Mouse (Mus musculus) embryonic facial prominence, embryonic 14.5 days (tissue): ENCODE measurements around the gene Saxo2. TPM values are rescaled to one million over a fixed set of nuclear protein-coding genes. Genes with fewer than 3 reads are reported as not detected.

Experiments used
- ATAC-seq: fragments of 200-750 bp; cut with Nextera tagmentation; 2 replicates; pipeline ENCODE4 v1.8.0; 2017; ENCODE audit warnings: low read depth, moderate number of reproducible peaks, moderate TSS enrichment
- DNase-seq: peaks from one replicate; pipeline ENCODE4 v3.0.0-alpha.2; 2015; ENCODE audit warnings: low spot score
- H3K27ac ChIP-seq: fragments of 300-500 bp; sonication (generic); replicated peaks from 2 replicates; pipeline ENCODE4 v1.5.1; 2014; ENCODE audit warnings: low read depth, mild to moderate bottlenecking, low read length, moderate library complexity
- H3K27me3 ChIP-seq: fragments of 300-500 bp; sonication (generic); replicated peaks from 2 replicates; pipeline ENCODE4 v1.6.1; 2014; ENCODE audit warnings: low read length; ENCODE audit not compliant: control insufficient read depth, insufficient read depth
- H3K36me3 ChIP-seq: fragments of 300-500 bp; sonication (generic); 2 replicates; pipeline ENCODE4 v1.6.1; 2014; ENCODE audit warnings: low read length, mixed read lengths; ENCODE audit not compliant: control insufficient read depth, insufficient read depth
- H3K4me1 ChIP-seq: fragments of 300-500 bp; sonication (generic); 2 replicates; pipeline ENCODE4 v1.6.1; 2014; ENCODE audit warnings: antibody characterized with exemption, low read length; ENCODE audit not compliant: control insufficient read depth, insufficient read depth
- H3K4me2 ChIP-seq: fragments of 300-500 bp; sonication (generic); 2 replicates; pipeline ENCODE4 v1.6.1; 2014; ENCODE audit warnings: low read depth, mild to moderate bottlenecking, low read length, moderate library complexity, mixed read lengths
- H3K4me3 ChIP-seq: fragments of 300-500 bp; sonication (generic); 2 replicates; pipeline ENCODE4 v1.5.1; 2014; ENCODE audit warnings: low read depth, mild to moderate bottlenecking, low read length
- H3K9ac ChIP-seq: fragments of 300-500 bp; sonication (generic); 2 replicates; pipeline ENCODE4 v1.6.1; 2014; ENCODE audit warnings: low read depth, mild to moderate bottlenecking, low read length, moderate library complexity, mixed read lengths
- H3K9me3 ChIP-seq: fragments of 300-500 bp; sonication (generic); 2 replicates; pipeline ENCODE4 v1.6.1; 2016; ENCODE audit warnings: low read length; ENCODE audit not compliant: control insufficient read depth
- WGBS: fragments of 180-500 bp; shearing (Covaris S2); extraction: QIAGEN DNeasy Blood & Tissue Kit; methylation state at CpG from one replicate; pipeline ENCODE4 v1.1.7; 2014; 5-methylcytosine and 5-hydroxymethylcytosine counted together
- polyA plus RNA-seq: library from polyadenylated mRNA; unstranded; fragments of >200 nt; fragmentation: Nextera tagmentation; extraction: Ambion mirVana; gene quantifications from 2 replicates; pipeline ENCODE4 v1.2.1, GENCODE M21; 2014

Saxo2 gene
- polyA plus RNA-seq, 1 experiment from 2014 or later = 11.7 TPM

DNA sequence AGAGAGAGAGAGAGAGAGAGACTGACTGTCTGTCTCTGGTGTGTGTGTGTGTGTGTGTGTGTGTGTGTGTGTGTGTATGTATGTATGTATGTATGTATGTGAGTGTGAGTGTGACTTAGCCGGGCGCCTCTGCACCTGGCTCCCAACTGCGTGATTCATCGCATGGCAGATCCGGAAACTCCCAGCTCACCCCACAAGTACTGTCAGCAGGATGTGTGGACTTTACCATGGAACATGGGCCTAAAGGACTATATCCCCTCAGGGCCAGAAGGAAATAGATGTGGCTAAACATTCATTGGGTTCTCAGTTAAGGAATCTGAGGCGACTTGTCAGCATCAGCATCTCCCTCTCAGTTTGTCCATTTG, 735 bp upstream of the Saxo2 start:
- no peak for ATAC-seq
- Histone ChIP-seq H3K9me3 (no peaks in the 10 kb centered on the region), H3K27ac (no peak overlapping the region), H3K36me3 (0 out of 2 replicates have a peak, but pooled peaks cover 7% of the 10 kb centered on the region), H3K9ac (peak overlapping the region; percentile 71), H3K27me3 (no peaks in the 10 kb centered on the region), H3K4me1 (peaks cover 4% of the 10 kb centered on the region; the same call in 1 of the 2 replicates), H3K4me3 (peak overlapping the region; percentile 75), H3K4me2 (peak overlapping the region; percentile 72)
- DNase-seq = peak; percentile 13
- WGBS = 9% methylated on average over 6 of the region's 6 CpGs

DNA sequence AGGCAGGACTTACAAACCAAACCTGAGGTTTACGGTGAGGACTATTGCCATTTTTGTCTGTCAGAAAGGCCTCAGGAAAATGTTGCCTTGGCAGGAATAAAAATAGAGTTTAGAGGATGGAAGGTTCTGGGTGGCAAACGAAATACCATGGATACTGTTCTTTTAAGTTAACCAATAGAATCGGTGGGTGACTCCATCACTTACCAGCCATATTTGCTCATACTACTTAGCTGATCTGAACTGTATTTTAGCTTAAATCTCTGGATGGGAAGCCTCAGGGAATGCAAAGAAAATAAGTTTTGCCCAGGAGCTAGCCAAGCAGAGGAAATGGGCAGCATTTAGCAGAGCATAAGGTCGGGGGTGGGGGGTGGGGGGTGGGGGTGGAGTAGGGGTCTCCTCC, 419 bp downstream of the Saxo2 start:
- Histone ChIP-seq H3K4me1 (peaks cover 4% of the 10 kb centered on the region; the same call in 1 of the 2 replicates), H3K4me2 (peak overlapping the region; percentile 72), H3K36me3 (0 out of 2 replicates have a peak, but pooled peaks cover 7% of the 10 kb centered on the region), H3K9me3 (no peaks in the 10 kb centered on the region), H3K9ac (peak overlapping the region; percentile 71), H3K27ac (no peak overlapping the region), H3K4me3 (peak overlapping the region; percentile 75), H3K27me3 (no peaks in the 10 kb centered on the region)
- WGBS = 26% methylated on average over 4 of the region's 4 CpGs
- no peak for DNase-seq
- no peak for ATAC-seq

GRCm38 (mm10) chr7:82647183-82647582, 1.1 kb downstream of the Saxo2 start:
- H3K9me3 ChIP-seq = no peaks in the 10 kb centered on the region
- 86% methylated on average over 3 of the region's 3 CpGs for WGBS
- no peak overlapping the region for H3K27ac ChIP-seq
- peaks cover 4% of the 10 kb centered on the region; the same call in 1 of the 2 replicates for H3K4me1 ChIP-seq
- H3K9ac ChIP-seq = no peak overlapping the region
- no peak overlapping the region for H3K4me2 ChIP-seq
- ATAC-seq (no peak), DNase-seq (no peak)
- H3K4me3 ChIP-seq = no peak overlapping the region
- 0 out of 2 replicates have a peak, but pooled peaks cover 7% of the 10 kb centered on the region for H3K36me3 ChIP-seq
- H3K27me3 ChIP-seq = no peaks in the 10 kb centered on the region

GRCm38 (mm10) chr7:82625342-82625741, 23.0 kb downstream of the Saxo2 start:
- H3K4me1 ChIP-seq = no peaks in the 10 kb centered on the region
- no peak overlapping the region for H3K27ac ChIP-seq
- H3K9me3 ChIP-seq = no peaks in the 10 kb centered on the region; the same call in 1 of the 2 replicates
- 16% methylated on average over 7 of the region's 7 CpGs for WGBS
- H3K4me2 ChIP-seq = no peak overlapping the region
- no peak overlapping the region for H3K4me3 ChIP-seq
- no peaks in the 10 kb centered on the region for H3K27me3 ChIP-seq
- H3K9ac ChIP-seq = no peak overlapping the region
- no peak for ATAC-seq
- DNase-seq = peak; percentile 76
- H3K36me3 ChIP-seq = no peaks in the 10 kb centered on the region

DNA sequence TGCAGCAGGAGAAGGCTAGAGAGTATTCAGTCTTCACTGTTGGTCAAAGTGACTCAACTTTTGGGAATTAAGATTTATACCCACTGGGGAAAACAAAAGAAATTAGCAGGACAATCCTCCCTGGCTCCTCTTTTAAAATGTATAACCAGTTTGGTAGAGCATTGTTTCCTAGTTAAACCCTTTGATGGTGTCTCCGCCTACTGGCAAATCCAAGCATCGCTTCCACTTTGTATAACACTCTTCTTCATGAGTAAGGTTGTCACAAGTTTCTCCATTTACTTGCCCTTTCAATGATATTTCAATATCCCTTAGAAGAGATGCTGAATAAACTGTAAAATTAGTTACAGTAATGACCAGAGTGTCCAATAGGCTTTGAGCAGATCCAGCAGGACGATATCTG, 38.7 kb downstream of the Saxo2 start:
- H3K4me3 ChIP-seq = no peak overlapping the region
- no peak overlapping the region for H3K4me2 ChIP-seq
- no peaks in the 10 kb centered on the region for H3K4me1 ChIP-seq
- H3K27me3 ChIP-seq = no peaks in the 10 kb centered on the region
- H3K9me3 ChIP-seq = no peaks in the 10 kb centered on the region
- DNase-seq (no peak), ATAC-seq (no peak)
- no peaks in the 10 kb centered on the region for H3K36me3 ChIP-seq
- no peak overlapping the region for H3K27ac ChIP-seq
- 72% methylated on average over 3 of the region's 3 CpGs for WGBS
- no peak overlapping the region for H3K9ac ChIP-seq

DNA sequence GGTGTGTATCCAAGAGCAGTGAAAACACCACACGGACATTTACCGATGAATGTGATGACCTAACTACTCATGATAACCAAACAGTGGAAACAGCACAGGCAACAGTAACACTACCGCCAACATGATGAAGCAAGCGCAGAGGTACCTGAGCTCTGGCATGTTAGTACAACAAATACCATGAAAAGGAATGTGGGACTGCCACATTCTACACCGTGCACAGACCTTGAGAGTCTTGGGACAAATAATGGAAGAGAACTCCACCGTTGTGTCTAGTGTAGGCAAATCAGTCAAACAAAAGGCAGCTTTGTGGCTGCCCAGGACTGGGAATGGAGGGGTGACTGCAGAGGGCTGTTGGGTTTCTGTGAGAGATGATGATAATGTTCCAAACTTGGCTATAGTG, 42.9 kb downstream of the Saxo2 start:
- Histone ChIP-seq H3K4me2 (no peak overlapping the region), H3K4me1 (0 out of 2 replicates have a peak, but pooled peaks cover 3% of the 10 kb centered on the region), H3K9me3 (no peaks in the 10 kb centered on the region), H3K36me3 (no peaks in the 10 kb centered on the region), H3K9ac (no peak overlapping the region), H3K27ac (no peak overlapping the region), H3K27me3 (no peaks in the 10 kb centered on the region), H3K4me3 (no peak overlapping the region)
- WGBS = 73% methylated on average over 6 of the region's 6 CpGs
- peak; percentile 77 for ATAC-seq
- peak; percentile 26 for DNase-seq

DNA sequence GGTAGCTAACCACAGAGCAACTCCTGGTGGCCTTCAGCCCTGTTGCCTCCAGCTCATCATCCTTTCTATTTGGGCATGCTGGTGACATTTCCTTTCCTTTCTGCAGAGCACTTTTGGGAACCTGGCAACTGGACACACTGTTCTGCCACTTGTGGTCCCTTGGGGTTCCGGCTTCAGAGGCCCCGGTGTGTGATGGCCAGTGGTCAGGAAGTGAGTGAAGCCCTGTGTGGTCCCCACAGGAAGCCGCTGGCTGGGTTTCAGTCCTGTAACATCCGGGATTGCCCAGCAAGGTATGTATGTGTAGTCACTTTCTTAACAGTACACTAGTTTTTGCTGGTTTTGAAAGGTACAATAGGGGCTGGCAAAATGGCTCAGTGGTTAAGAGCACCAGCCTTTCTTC, 46.3 kb downstream of the Saxo2 start:
- DNase-seq = no peak
- no peaks in the 10 kb centered on the region for H3K9me3 ChIP-seq
- WGBS = 65% methylated on average over 4 of the region's 4 CpGs
- H3K4me3 ChIP-seq = no peak overlapping the region
- H3K36me3 ChIP-seq = no peaks in the 10 kb centered on the region
- no peak overlapping the region for H3K4me2 ChIP-seq
- ATAC-seq = no peak
- 0 out of 2 replicates have a peak, but pooled peaks cover 3% of the 10 kb centered on the region for H3K4me1 ChIP-seq
- H3K9ac ChIP-seq = no peak overlapping the region
- no peaks in the 10 kb centered on the region for H3K27me3 ChIP-seq
- H3K27ac ChIP-seq = no peak overlapping the region

- no peak overlapping the region for H3K27ac ChIP-seq
- H3K36me3 ChIP-seq = no peaks in the 10 kb centered on the region
- no peak overlapping the region for H3K4me2 ChIP-seq
- no peaks in the 10 kb centered on the region for H3K27me3 ChIP-seq
- WGBS = 79% methylated on average over 6 of the region's 6 CpGs
- no peak overlapping the region for H3K9ac ChIP-seq
- DNase-seq (no peak), ATAC-seq (no peak)
- no peak overlapping the region for H3K4me3 ChIP-seq
- H3K9me3 ChIP-seq = no peaks in the 10 kb centered on the region
- H3K4me1 ChIP-seq = no peaks in the 10 kb centered on the region
These were observed 57.4 kb downstream of the Saxo2 start for GRCm38 (mm10) chr7:82590931-82591330.
